ENCODE assay signal across 25 mouse cellular contexts in genomic region chrX:150585116-150585515, GRCm38 (mm10). TPM values are rescaled to one million over a fixed set of nuclear protein-coding genes. Genes with fewer than 3 reads are reported as not detected.
DNase-seq lines count a peak whose midpoint lies in the region; ATAC-seq and TF ChIP-seq lines count a peak whose summit lies in the region.
"Had no signal": no experiment of that assay in that cellular context is flagged by ENCODE, and none has a peak within 500 bp of the region (broad histone marks: within the 10 kb centered on the region; RNA-seq: fewer than 3 reads in every experiment).

No protein-coding gene starts in this region.

- no peak overlapping the region for H3K4me3 ChIP-seq in kidney, embryonic 14.5 days (ENCODE audit: low read length)
- no peak overlapping the region for H3K4me3 ChIP-seq in liver, adult 2 months (ENCODE audit: insufficient read depth, low read depth, low read length)
- H3K4me3 ChIP-seq: embryonic facial prominence, embryonic 10.5 days; embryonic facial prominence, embryonic 13.5 days; erythroblast, embryonic 14.5 days; forebrain, embryonic 12.5 days; forebrain, embryonic 15.5 days; hindbrain, embryonic 12.5 days had no signal

- no peaks in the 10 kb centered on the region for H3K9me3 ChIP-seq in kidney, embryonic 14.5 days (ENCODE audit: control insufficient read depth, low read length)
- H3K9me3 ChIP-seq: embryonic facial prominence, embryonic 10.5 days; embryonic facial prominence, embryonic 13.5 days; forebrain, embryonic 12.5 days; forebrain, embryonic 15.5 days; hindbrain, embryonic 12.5 days had no signal

- H3K4me1 ChIP-seq in kidney, embryonic 14.5 days (ENCODE audit: control insufficient read depth, insufficient read depth, low read length) = no peaks in the 10 kb centered on the region
- H3K4me1 ChIP-seq in liver, adult 2 months (ENCODE audit: control insufficient read depth, insufficient read depth, low read length) = peaks cover 3% of the 10 kb centered on the region; the same call in 1 of the 2 replicates
- H3K4me1 ChIP-seq: embryonic facial prominence, embryonic 10.5 days; embryonic facial prominence, embryonic 13.5 days; forebrain, embryonic 12.5 days; hindbrain, embryonic 12.5 days had no signal

- TF ChIP-seq POLR2A in liver, adult 2 months (IDR thresholded peaks at IDR 0.05; ENCODE audit: extremely low read depth, insufficient read depth, low read length) = no peak

- H3K27me3 ChIP-seq in kidney, embryonic 14.5 days (ENCODE audit: control insufficient read depth, insufficient read depth, low read length) = no peaks in the 10 kb centered on the region
- H3K27me3 ChIP-seq in liver, adult 2 months (ENCODE audit: control insufficient read depth, insufficient read depth, low read length) = no peaks in the 10 kb centered on the region
- H3K27me3 ChIP-seq: forebrain, embryonic 12.5 days; forebrain, embryonic 15.5 days; hindbrain, embryonic 12.5 days had no signal

- no peak overlapping the region for H3K9ac ChIP-seq in kidney, embryonic 14.5 days (ENCODE audit: low read depth, low read length)
- no peak overlapping the region for H3K9ac ChIP-seq in liver, adult 2 months (ENCODE audit: low read depth, low read length)
- H3K9ac ChIP-seq: embryonic facial prominence, embryonic 13.5 days; forebrain, embryonic 12.5 days; forebrain, embryonic 15.5 days; hindbrain, embryonic 12.5 days had no signal

- WGBS in kidney, embryonic 14.5 days = 91% methylated on average over 8 of the region's 8 CpGs
- WGBS in liver, adult 2 months = 50% methylated on average over 8 of the region's 8 CpGs

- no peak for TF ChIP-seq CTCF in liver, adult 2 months (IDR thresholded peaks at IDR 0.05; ENCODE audit: low read depth, low read length)

- peak; percentile 55 for DNase-seq in kidney, adult 18-20 months
- DNase-seq in liver, adult 2 months (ENCODE audit: extremely low read depth, low read depth, low spot score) = peak; percentile 20
- no peak for DNase-seq in liver
- peak; percentile 33 for DNase-seq in kidney, postnatal 14 days
- peak; percentile 60 for DNase-seq in yolk sac, embryonic 10.5 days (ENCODE audit: low spot score)
- no peak for DNase-seq in thymus, postnatal 4 days
- DNase-seq in lung, postnatal 25 days (ENCODE audit: low spot score) = no peak
- DNase-seq: adrenal gland, adult 8-10 months; adrenal gland, postnatal 25 days; cerebellum, adult 11-12 months; cerebellum, adult 8-10 months; cerebellum, postnatal 10 days; cerebellum, postnatal 36 days; embryo, embryonic 11 days; gastrocnemius, postnatal 25 days had no signal

- H3K79me2 ChIP-seq in liver, adult 2 months (ENCODE audit: control insufficient read depth, insufficient read depth, low read length) = no peaks in the 10 kb centered on the region

- no peak for ATAC-seq in kidney, embryonic 14.5 days (ENCODE audit: low FRiP score, low TSS enrichment)
- ATAC-seq: CD4-positive, CD25-positive, alpha-beta regulatory T cell, adult 4 months; forebrain, embryonic 15.5 days had no signal

- H3K36me3 ChIP-seq in kidney, embryonic 14.5 days (ENCODE audit: control insufficient read depth, insufficient read depth, low read length) = peaks cover 12% of the 10 kb centered on the region; the same call in 1 of the 2 replicates
- H3K36me3 ChIP-seq in liver, adult 2 months (ENCODE audit: control insufficient read depth, insufficient read depth, low read length) = peaks cover 10% of the 10 kb centered on the region; the same call in 1 of the 2 replicates

- no peak overlapping the region for H3K27ac ChIP-seq in kidney, embryonic 14.5 days (ENCODE audit: low read depth, low read length)
- peak overlapping the region; percentile 16; the same call in 1 of the 2 replicates for H3K27ac ChIP-seq in liver, adult 2 months (replicated peaks; ENCODE audit: insufficient read depth, low read depth, low read length)
- H3K27ac ChIP-seq: embryonic facial prominence, embryonic 10.5 days; embryonic facial prominence, embryonic 13.5 days; forebrain, embryonic 12.5 days; forebrain, embryonic 15.5 days; hindbrain, embryonic 12.5 days had no signal

- no peak overlapping the region for H3K4me2 ChIP-seq in kidney, embryonic 14.5 days (replicated peaks; ENCODE audit: low read depth, low read length)
- H3K4me2 ChIP-seq: embryonic facial prominence, embryonic 13.5 days; forebrain, embryonic 12.5 days; forebrain, embryonic 15.5 days; heart, embryonic 11.5 days; hindbrain, embryonic 12.5 days had no signal

RNA-seq across cellular contexts. Expression of gene Pfkfb1, which starts 2.9 kb away (rescaled TPM):
- polyA plus RNA-seq in kidney, embryonic 14.5 days (2014; fragmentation: Nextera tagmentation; extraction: Ambion mirVana) = 6.7 and 8.6 TPM in 2 replicates
- total RNA-seq in liver, adult 2 months (2014; rRNA removed) = 23.8 and 31.6 TPM in 2 replicates
- polyA plus RNA-seq in liver, adult 2 months (2012; rRNA removed) = 21.2 and 23.5 TPM in 2 replicates

RNA-seq across cellular contexts. Expression of gene Apex2, which starts 4.6 kb away (rescaled TPM):
- 23.5 and 24.2 TPM in 2 replicates for polyA plus RNA-seq in kidney, embryonic 14.5 days (2014; fragmentation: Nextera tagmentation; extraction: Ambion mirVana)
- total RNA-seq in liver, adult 2 months (2014; rRNA removed) = 9.3 and 10.7 TPM in 2 replicates
- polyA plus RNA-seq in liver, adult 2 months (2012; rRNA removed) = 5.6 and 5.7 TPM in 2 replicates

RNA-seq across cellular contexts. Expression of gene Alas2, which starts 37.9 kb away (rescaled TPM):
- 21.0 and 33.3 TPM in 2 replicates for polyA plus RNA-seq in kidney, embryonic 14.5 days (2014; fragmentation: Nextera tagmentation; extraction: Ambion mirVana)
- 15.8 and 28.4 TPM in 2 replicates for total RNA-seq in liver, adult 2 months (2014; rRNA removed)
- 41.1 and 48.4 TPM in 2 replicates for polyA plus RNA-seq in liver, adult 2 months (2012; rRNA removed)
- total RNA-seq: hematopoietic stem cell, adult 5-6 weeks had no signal

Comparison
In these comparisons a context has a peak if more than half of its experiments do, and no peak if none do; other contexts are left out.
1. DNase-seq: peak in kidney, adult 18-20 months (single experiment), liver, adult 2 months (single experiment), kidney, postnatal 14 days (single experiment) and yolk sac, embryonic 10.5 days (single experiment); none in liver (single experiment), thymus, postnatal 4 days (single experiment) and lung, postnatal 25 days (single experiment).